Mouse (Mus musculus): ENCODE data around the gene 9830107B12Rik. TPM values are rescaled to one million over a fixed set of nuclear protein-coding genes. Genes with fewer than 3 reads are reported as not detected.

The 9830107B12Rik gene
- polyA plus RNA-seq, 1 experiment, result 0.06 TPM

GRCm38 (mm10) chr17:48094820-48095680, 51.0 kb downstream of the 9830107B12Rik start:
- no peak for DNase-seq (ENCODE audit: low spot score)

- DNase-seq (ENCODE audit: low spot score), result no peak
Measured at GRCm38 (mm10) chr17:48093286-48093817, 52.7 kb downstream of the 9830107B12Rik start.

GRCm38 (mm10) chr17:48090305-48090704, 55.8 kb downstream of the 9830107B12Rik start:
- no peak for DNase-seq (ENCODE audit: low spot score)

- DNase-seq (ENCODE audit: low spot score), result no peak
Measured at GRCm38 (mm10) chr17:48089446-48089845, 56.6 kb downstream of the 9830107B12Rik start.

GRCm38 (mm10) chr17:48089019-48089418, 57.0 kb downstream of the 9830107B12Rik start, which contains the start of gene 1700067P10Rik:
1700067P10Rik (plus strand) TSS chr17:48089319.
- DNase-seq (ENCODE audit: low spot score), result no peak

GRCm38 (mm10) chr17:48080626-48081025, 65.4 kb downstream of the 9830107B12Rik start:
- no peak for DNase-seq (ENCODE audit: low spot score)

Other genes with a start within 250 kb of the 9830107B12Rik start
- 23.6 and 36.5 TPM in 2 replicates for gene Foxp4, start 221.6 kb downstream of the 9830107B12Rik start, polyA plus RNA-seq (2012; rRNA removed)
- gene 1700122O11Rik, start 108.0 kb downstream of the 9830107B12Rik start, polyA plus RNA-seq (2012; rRNA removed), result not detected in 2 replicates
- gene 1700067P10Rik, start 56.9 kb downstream of the 9830107B12Rik start, polyA plus RNA-seq (2012; rRNA removed), result 0.09 and 0.12 TPM in 2 replicates
- 0.41 and 0.69 TPM in 2 replicates for gene A530064D06Rik, start 21.0 kb upstream of the 9830107B12Rik start, polyA plus RNA-seq (2012; rRNA removed)
- 0.01 TPM in 1 of 2 replicates, not detected in the other for gene Trem1, start 86.5 kb upstream of the 9830107B12Rik start, polyA plus RNA-seq (2012; rRNA removed)
- gene Trem3, start 101.5 kb upstream of the 9830107B12Rik start, polyA plus RNA-seq (2012; rRNA removed), result not detected in 2 replicates
- gene Treml4, start 118.0 kb upstream of the 9830107B12Rik start, polyA plus RNA-seq (2012; rRNA removed), result 0.49 and 0.89 TPM in 2 replicates
- gene Treml2, start 153.2 kb upstream of the 9830107B12Rik start, polyA plus RNA-seq (2012; rRNA removed), result 0.19 and 0.32 TPM in 2 replicates
- 0.46 and 0.66 TPM in 2 replicates for gene B430306N03Rik, start 169.9 kb upstream of the 9830107B12Rik start, polyA plus RNA-seq (2012; rRNA removed)
- 7.6 and 8.8 TPM in 2 replicates for gene Trem2, start 200.1 kb upstream of the 9830107B12Rik start, polyA plus RNA-seq (2012; rRNA removed)
- 0.07 and 0.11 TPM in 2 replicates for gene Treml1, start 213.6 kb upstream of the 9830107B12Rik start, polyA plus RNA-seq (2012; rRNA removed)

All from urinary bladder, adult 2 months (tissue).